Mouse (Mus musculus): ENCODE data around the gene Mthfs. TPM values are rescaled to one million over a fixed set of nuclear protein-coding genes. Genes with fewer than 3 reads are reported as not detected.

Gene Mthfs
- polyA plus RNA-seq, 1 experiment from 2014 or later: 15.5 TPM

- Histone ChIP-seq H3K36me3 (replicated peaks) (no peaks in the 10 kb centered on the region), H3K4me3 (no peak overlapping the region), H3K9me3 (no peaks in the 10 kb centered on the region), H3K4me1 (no peaks in the 10 kb centered on the region), H3K27ac (no peak overlapping the region), H3K27me3 (ENCODE audit: poor library complexity, severe bottlenecking) (no peaks in the 10 kb centered on the region)
- WGBS: 78% methylated on average over 1 of the region's 1 CpGs
- DNase-seq (ENCODE audit: extremely low spot score, low spot score): no peak
Observed at GRCm38 (mm10) chr9:89373731-89374130, 163.3 kb downstream of the Mthfs start.

GRCm38 (mm10) chr9:89374650-89375049, 164.2 kb downstream of the Mthfs start:
- Histone ChIP-seq H3K4me1 (no peaks in the 10 kb centered on the region), H3K27me3 (ENCODE audit: poor library complexity, severe bottlenecking) (no peaks in the 10 kb centered on the region), H3K4me3 (no peak overlapping the region), H3K27ac (no peak overlapping the region), H3K36me3 (replicated peaks) (no peaks in the 10 kb centered on the region), H3K9me3 (no peaks in the 10 kb centered on the region)
- 93% methylated on average over 4 of the region's 4 CpGs for WGBS
- DNase-seq (ENCODE audit: extremely low spot score, low spot score): no peak

GRCm38 (mm10) chr9:89403031-89403430, 192.6 kb downstream of the Mthfs start:
- Histone ChIP-seq H3K36me3 (replicated peaks) (no peaks in the 10 kb centered on the region), H3K4me1 (no peaks in the 10 kb centered on the region), H3K27ac (no peak overlapping the region), H3K27me3 (ENCODE audit: poor library complexity, severe bottlenecking) (no peaks in the 10 kb centered on the region), H3K9me3 (no peaks in the 10 kb centered on the region), H3K4me3 (no peak overlapping the region)
- WGBS: 95% methylated on average over 1 of the region's 1 CpGs
- no peak for DNase-seq (ENCODE audit: extremely low spot score, low spot score)

Other genes with a start within 250 kb of the Mthfs start
- not detected in 2 replicates for gene Trim43b, start 117.8 kb upstream of the Mthfs start, polyA plus RNA-seq (2016; fragmentation: Nextera tagmentation; extraction: Ambion mirVana)
- 0.22 and 0.40 TPM in 2 replicates for gene Bcl2a1b, start 11.5 kb upstream of the Mthfs start, polyA plus RNA-seq (2016; fragmentation: Nextera tagmentation; extraction: Ambion mirVana)
- not detected in 2 replicates for gene Gm29094, start 11.3 kb upstream of the Mthfs start, polyA plus RNA-seq (2016; fragmentation: Nextera tagmentation; extraction: Ambion mirVana)